Mouse (Mus musculus): ENCODE measurements around the gene Bdh1.
"Not testable (repeated sequence)": the region's sequence is repeated elsewhere in the genome, so short reads cannot be mapped to it uniquely, and the experiment has no call there.

Gene Bdh1

DNA sequence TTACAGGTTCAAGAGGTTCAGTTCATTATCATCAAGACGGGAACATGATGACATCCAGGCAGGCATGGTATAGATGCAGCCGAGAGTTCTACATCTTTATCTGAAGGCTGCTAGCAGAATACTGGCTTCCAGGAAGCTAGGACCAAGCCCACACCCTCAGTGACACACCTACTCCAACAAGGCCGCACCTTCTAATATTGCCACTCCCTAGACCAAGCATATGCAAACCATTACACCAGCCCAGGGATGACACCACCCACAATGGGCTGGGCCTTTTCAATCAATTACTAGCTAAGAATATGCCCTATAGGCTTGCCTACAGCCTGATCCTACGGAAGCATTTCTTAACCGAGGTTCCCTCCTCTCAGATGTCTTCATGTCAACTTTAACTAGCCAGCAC is 42.9 kb downstream of the Bdh1 start:
- no peak for ATAC-seq (ENCODE audit: low TSS enrichment)

DNA sequence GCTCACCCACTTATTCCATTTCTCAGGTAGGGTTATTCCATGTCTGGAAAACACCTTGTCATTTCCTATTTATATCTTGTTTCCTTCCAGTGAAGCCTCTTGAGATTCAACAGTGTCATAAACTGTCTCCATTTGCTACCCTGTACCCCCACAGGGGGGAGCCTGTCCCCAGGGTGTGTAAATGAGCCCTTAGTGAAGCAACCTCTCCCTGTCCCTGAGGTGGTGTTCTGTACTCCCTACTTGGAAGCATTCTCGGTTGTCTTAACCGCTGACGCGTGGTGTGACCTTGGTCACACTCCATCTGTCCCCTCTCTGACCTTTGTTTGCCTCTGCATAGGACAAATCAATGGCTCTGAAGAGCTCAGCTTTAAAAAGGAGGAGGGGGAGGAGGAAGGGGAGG is 43.5 kb downstream of the Bdh1 start:
- peak; percentile 81 for ATAC-seq (ENCODE audit: low TSS enrichment)

DNA sequence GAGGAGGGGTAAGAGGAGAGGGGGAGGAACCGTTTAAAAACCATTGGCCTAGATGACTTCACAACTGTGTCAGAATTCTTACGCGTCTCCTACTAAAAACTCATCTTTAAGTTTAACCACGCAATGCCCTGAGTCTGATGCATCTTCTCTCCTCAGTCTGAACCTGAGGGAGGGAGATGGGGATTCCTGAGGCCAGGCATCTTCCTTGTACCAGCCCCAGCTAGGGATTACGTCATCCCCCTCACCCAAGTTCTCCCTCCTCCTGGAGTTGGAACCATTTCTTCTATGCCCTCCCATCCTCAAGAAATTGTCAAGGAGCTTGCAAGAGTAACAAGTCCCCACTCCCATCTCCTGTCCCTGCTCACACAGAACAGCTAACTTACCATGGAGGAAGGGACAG is 44.0 kb downstream of the Bdh1 start:
- peak; percentile 28; the same call in 1 of the 2 replicates for ATAC-seq (ENCODE audit: low TSS enrichment)

DNA sequence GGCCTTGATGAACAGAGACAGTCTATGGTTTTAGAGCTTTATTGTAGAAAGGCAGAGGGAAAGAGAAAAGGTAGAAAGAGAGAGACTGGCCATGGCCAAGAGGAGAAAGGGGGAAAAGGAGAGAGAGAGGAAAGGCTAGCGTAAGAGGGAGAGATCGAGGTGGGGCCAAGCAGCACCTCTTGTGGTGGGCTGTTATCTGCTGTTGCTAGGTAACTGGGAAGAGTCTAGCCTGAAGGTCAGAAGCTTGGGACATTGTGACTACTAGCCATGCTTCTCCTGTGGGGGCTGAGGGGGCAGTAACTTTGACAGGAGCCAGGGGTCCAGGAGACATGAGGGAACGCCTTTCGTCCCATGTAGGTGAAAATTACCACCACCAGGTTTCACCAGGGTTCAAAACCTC is 48.7 kb downstream of the Bdh1 start:
- not testable (repeated sequence) for ATAC-seq (ENCODE audit: low TSS enrichment)

DNA sequence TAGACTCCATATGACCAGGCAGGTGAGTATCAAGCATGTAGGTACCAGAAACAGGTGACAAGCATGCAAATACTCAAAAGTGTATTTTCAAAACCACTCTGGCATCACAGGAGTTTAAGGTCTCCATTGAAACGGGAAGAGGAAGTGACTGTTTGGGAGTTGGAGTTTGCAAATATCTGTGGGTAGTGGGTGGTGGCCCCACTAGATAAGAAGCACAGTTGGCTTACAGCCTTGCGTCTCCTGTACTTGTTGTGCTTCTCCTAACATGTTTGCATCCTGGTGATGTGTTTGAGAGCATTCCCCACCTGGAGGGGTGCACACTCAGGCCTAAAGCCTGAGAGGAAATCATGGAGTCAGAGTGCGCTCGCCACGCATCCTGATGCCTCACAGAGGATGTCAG is 49.9 kb downstream of the Bdh1 start:
- ATAC-seq (ENCODE audit: low TSS enrichment) = no peak

DNA sequence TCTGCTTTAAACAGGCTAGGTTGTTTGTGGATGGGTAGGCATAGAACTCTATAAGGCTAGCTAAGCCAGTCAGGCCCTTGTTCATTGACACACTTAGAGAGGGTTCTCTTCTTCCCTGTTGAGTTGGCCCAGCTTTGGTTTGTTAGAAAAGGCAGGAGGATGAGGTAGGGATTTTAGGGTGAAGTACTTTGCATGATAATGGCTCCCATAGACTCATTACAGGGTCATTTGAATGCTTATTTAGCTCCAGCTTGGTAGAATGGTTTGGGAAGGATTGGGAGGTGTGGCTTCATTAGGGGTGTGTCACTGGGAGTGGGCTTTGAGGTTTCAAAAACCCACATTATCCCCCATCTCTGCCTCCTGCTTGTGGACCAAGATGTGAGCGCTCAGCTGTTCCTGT is 51.1 kb downstream of the Bdh1 start:
- no peak for ATAC-seq (ENCODE audit: low TSS enrichment)

DNA sequence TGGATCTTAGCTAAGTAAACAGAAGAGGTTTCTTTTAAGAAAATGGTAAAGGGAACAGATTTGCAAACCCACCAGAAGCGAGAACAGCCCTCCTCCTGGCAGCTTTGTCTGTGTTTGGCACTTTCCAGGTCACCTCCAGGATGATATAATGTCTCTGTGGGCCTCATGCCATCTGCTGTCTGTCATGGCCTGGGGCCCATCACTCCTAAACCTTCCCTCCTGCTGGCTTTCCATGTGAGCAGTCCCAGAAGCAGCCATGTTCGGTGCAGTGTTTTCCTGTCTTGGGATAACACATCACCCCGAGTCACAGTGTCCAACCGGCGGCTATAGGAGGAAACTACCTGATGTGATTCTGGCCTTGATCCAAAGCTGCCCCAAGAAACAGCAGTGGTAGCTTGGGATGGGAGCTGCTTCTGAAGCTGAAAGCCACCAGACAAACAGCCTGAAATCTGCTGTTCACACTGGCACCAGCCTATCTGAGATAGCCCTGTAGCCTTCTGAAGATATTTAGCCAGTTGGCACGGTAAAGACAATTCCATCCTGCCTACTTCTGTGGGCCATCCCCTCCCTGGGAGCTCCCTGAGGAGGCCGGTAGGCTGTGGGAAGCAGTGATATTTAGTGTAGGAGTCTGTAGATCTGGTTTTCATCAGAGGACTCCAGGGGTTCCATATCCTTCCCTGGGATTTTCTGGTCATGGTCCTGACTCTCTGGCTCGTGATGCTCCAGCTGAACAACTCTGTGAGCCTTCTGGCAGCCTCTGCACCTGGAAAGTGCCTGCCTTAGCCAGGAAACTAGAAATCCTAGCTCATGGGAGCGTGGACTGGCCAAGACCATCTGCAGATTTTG is 53.3 kb downstream of the Bdh1 start:
- peak; percentile 59; the same call in 1 of the 2 replicates for ATAC-seq (ENCODE audit: low TSS enrichment)

DNA sequence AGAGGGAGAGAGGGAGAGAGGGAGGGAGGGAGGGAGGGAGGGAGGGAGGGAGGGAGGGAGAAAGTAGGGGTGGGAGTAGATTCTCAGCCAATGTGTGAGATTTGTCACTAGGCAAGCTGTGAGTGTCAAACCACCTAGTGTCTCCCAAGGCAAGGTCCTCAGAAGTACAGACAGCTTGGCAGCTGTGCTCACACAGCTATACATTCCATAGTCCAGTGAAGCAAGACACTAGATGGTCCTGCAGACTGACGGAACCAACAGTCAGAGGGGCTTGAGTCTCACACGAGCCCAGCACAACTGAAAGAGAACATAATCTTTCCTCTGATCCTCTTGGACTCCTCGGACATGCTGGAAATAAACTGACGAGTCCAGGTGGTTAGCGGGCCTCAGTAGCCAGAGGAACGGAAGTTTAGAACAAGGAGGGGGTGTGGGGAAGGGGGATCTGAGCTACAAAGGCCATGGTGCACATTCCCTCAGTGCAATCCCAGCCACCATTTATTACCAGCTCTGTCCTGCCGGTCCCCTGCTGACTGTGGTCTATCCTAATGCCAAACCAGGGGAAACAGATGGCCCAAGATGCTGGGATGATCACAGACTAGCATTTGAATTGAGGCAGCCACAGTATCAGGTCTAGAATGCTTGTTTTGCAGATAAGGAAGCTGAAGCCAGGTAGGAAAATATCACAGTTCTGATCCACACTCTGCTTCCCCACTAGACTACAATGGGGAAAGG is 55.0 kb downstream of the Bdh1 start:
- ATAC-seq (ENCODE audit: low TSS enrichment) = no peak

DNA sequence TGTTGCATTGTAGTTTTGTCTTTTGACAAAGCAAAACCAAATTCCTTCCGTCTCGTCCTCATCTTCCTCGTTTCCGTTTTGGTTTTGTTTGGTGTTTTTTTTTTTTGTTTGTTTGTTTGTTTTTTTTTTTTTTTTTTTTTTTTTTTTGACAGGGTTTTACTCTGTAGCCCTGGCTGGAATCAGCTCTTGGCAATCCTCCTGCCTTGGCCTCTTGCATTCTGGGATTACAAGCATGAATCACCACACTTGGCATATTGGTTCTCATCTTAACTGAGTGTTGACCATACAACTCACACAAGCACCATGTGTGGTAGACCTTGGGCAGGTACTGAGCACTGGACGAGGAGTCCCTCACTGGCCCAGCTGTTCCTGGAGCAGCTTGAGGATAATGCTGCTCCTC is 63.3 kb downstream of the Bdh1 start:
- ATAC-seq (ENCODE audit: low TSS enrichment) = no peak

DNA sequence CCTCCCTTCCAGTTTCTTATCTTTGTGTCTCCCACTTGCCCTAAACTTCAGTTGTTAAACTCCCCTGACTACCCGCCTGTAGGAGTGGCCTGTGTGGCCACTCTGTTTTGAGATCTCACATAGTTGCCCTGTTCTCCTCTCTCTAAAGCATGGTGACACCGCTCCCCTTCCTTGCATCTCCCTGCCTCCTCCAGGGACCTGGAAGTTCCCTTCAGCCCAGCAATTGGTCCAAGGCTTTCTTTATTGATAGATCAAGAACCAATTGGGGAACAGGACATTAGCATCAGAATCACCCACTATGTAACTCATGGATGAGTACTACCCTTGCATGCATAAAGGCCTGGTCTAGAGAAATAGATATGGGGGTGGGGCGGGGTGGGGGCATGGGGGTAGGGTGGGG is 65.2 kb downstream of the Bdh1 start:
- no peak for ATAC-seq (ENCODE audit: low TSS enrichment)

DNA sequence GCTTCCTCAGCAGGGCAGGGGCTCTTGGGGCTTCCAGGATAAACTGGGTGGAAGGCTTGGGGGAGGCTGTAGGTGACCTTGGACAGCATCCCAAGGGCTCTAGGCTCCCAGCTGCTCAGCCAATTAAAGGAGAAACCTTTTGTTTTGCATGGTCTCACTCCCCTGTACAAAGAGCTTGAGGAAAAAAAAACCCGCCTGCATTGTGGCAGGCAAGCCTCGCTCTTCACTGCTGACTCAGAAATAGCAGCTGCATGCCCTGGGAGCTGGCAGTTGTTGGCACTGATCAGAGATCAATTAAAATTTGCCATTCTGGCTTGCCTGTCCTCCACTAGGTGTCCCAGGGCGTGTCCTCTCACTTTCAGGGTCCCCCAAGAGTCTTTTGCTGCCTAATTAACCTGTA is 67.0 kb downstream of the Bdh1 start:
- ATAC-seq (ENCODE audit: low TSS enrichment) = peak; percentile 29; the same call in 1 of the 2 replicates

DNA sequence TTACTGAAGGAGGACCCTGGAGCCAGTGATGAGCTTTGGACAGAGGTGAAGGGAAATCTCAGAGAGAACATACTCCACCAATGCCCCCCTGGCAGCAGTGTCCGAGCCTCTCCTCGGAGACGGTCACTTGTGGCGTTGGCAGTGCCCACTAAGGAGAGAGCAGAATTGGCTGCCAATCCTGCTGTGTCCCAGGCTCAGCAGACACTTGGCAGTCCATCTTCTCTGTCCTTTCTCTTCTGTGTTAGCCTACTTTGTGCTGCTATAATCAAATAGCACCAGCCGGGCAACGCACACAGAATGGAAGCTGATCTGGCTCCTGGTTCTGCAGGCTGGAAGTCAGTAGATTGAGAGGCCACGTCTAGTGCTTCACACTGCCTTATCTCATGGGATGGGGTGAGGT is 68.9 kb downstream of the Bdh1 start:
- ATAC-seq (ENCODE audit: low TSS enrichment) = no peak

DNA sequence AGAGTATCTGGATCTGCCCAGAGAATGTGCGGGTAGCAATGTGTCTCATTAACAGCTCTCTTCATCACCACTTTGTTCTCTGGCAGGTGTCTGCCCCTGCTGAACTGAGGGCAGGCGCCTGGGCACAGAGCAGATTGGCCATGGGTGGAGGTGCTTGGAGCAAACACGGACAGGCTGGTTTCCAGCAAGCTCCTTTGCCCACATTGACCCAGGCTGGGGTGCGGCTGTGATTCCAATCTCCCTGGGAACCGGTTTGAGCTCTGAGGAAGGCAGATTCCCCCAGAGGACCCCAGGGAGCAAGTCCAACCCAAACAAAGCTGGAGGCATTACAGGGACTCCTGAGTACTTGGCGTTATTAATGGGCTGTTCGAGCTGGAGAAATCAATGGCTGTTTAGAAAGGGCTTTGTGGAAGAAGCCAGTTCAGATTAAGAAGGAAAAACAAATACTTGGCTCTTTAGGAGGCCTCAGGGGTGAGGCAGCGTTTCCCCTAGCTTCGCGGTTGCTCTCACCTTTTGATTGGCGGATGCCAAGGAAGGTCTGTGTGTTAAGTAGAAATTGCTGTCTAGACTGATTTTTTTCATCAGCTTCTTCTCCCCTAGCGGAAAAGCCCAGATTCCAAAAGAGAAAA is 71.0 kb downstream of the Bdh1 start:
- ATAC-seq (ENCODE audit: low TSS enrichment) = no peak

DNA sequence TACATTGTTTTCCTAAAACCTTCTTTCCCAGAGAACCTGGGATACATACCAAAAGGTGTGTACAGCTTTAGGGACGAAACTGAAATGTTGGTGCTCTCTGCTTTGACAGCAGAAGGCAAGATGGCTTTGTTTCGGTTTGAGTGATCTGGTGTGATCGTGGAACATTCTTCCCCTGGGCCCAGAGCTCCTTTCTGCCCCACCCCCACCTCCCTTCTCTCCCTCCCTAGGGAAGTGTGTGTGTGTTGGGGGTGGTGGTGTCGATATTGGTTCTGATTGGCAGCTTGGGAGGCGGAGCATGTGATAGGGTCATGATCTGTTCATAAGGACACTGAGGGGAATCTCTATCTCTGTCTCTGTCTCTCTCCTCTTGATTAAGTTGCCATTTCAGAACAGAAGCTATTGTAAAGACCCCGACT is 71.5 kb downstream of the Bdh1 start:
- no peak; the same call in 1 of the 2 replicates for ATAC-seq (ENCODE audit: low TSS enrichment)

DNA sequence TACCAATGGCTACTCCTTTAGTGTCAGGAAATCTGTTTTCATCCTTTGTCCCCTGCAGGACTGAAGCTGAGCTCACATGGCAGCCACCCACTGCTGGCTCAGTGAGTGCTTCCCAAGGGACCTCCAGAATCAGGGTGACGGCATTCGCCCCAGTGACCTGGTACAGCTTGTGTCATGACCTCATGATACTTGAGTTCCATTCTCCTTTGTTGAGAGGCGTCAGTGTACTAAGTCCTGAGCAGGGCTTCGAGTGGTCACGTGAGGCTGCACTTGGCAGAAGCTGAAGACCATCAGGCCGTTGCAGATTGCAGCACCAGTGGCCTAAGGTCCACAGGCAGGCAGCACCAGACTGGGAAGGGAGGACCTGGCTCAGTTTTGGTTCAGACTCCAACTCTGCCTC is 71.9 kb downstream of the Bdh1 start:
- peak; percentile 38 for ATAC-seq (ENCODE audit: low TSS enrichment)

DNA sequence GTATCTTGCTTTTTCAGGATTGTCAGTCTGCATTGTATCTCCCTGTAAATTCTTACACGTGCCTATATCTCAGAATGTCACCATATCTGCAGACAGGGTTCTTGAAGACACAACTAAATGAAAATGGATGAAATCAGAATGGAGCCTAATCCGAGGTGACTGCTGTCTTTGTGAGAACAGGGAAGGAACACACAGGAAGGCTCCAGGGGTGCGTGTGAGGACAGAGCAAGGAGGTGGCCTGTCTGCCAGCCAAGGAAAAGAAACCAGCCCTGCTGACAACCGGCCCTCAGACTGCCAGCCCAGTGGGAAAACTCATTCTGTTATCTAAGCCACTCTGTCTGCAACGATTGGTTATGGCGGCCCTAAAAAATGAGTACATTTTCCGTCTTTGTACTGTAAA is 73.3 kb downstream of the Bdh1 start:
- ATAC-seq (ENCODE audit: low TSS enrichment) = no peak

DNA sequence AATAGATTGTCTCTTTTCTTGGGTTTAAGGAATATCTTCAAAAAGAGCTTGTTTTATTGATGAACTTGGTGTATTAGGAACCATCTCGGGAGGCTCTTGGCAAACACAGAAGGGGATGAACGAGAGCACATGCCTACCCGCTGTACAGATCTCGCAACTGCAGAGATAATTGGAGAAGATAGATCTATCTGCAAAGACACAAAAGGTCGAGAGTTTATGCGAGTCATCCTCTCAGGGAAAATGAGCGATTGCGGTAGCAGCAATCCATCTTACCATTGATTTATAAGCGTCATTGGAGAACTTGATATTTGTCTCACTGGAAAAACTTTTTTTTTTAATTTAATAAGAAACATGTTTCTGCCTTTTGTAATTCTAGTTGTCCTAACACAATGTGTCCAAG is 73.7 kb downstream of the Bdh1 start:
- ATAC-seq (ENCODE audit: low TSS enrichment) = no peak

DNA sequence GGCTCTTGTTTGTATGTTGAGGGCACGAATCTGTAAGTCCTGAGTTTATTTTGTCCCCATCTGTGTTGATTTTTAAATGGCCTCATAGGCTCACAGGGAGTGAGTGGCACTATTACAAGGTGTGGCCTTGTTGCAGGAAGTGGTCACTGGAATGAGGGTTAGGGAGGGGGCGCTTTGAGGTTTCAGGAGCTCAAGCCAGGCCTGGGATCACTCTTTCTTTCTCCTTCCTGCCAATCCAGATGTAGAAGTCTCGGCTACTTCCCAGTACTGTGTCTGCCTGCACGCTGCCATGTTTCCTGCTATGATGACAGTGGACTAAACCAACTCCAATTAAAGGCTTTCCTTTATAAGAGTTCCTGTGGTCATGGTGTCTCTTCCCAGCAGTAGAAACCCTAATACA is 76.3 kb downstream of the Bdh1 start:
- no peak for ATAC-seq (ENCODE audit: low TSS enrichment)

DNA sequence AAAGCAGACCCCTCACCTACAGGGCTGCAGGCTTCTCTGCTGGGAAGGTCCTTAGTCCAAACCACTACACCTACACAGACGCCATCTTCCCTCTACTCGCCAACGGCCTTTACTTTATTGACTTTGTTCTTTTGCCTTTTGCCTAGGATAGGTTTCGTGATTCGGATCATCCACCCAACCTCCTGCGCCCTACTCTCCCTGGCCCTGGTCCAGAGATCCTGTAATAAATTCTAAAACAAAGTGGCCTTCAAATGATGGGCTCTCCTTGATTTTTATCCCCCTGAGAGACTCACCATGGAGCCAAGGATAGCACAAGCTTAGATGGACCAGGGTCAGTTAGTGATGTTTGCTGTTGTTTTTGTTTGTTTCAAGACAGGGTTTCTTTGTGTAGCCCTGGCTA is 76.9 kb downstream of the Bdh1 start:
- no peak for ATAC-seq (ENCODE audit: low TSS enrichment)

DNA sequence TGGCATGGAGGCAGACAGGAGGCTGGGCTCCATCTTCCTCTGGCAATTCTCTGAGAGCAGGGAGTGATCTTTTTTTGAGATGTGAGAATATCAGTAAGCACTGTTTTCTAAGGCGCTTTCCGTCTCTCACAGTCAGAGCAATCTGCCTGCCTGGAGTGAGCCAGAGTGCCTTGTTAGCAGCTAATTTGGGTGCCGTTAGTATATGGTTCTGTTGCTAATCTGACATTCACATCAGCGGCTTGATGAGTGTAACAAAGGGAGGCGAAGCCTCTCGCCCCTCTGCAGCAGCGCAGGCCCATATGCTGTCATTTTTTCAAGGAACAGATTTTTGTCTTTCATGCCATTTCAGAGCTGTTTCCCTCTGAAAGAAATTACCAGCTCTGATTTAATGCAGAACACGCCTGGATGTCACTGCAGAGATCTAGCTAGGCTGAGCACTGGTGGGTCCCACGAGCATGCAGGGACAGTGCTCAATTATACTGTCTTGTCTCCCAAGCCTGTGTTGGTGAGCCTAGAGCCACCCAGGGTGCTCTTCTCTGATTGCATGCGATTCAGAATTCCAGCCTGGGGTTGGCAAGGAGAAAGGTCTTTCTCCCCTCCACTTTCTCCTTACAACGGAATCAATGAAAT is 77.7 kb downstream of the Bdh1 start:
- ATAC-seq (ENCODE audit: low TSS enrichment) = peak; percentile 81

DNA sequence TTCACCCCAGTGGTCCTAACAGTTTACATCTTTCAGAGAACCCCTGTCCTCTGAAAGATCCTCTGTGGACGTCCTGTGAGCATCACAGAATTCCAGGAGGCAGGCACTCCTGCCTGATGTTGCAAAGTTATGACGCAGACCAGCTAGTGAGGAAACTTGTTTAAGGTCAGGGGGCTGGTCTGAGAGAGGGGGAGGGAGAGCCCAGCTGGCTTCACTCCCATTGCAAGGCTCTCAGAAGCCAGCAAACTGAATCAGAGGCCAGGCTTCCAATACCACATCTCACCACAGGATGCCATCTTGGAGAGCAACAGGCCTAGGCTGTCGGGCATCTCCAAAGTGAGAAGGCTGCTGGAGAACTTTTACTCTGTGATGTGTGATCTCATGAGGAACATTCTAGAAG is 78.5 kb downstream of the Bdh1 start:
- ATAC-seq (ENCODE audit: low TSS enrichment) = no peak

Data from frontal cortex, adult (tissue).